16 mouse cellular contexts compared by ENCODE assay signal in the genomic region with DNA sequence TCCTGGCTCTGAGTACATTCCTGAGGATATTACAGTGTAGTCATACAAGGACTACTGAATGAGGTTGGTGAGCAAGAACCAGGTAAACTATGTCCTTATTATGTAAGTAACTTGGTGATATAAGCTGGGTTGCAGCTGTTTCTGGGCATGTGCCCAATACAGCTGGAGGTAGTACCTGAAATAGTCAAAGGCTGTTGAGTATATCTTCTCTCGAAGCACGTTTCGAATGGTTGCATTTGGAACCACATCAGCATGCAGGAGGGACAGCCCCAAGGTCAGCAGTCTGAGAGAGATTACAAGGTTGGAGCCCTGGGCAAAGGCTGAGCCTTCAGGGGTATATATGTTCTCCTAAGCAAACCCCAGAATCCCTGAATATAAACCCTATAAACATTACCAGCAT. TPM values are rescaled to one million over a fixed set of nuclear protein-coding genes. Genes with fewer than 3 reads are reported as not detected.
"Had no signal": no experiment of that assay in that cellular context is flagged by ENCODE, and none has a peak within 500 bp of the region (broad histone marks: within the 10 kb centered on the region; RNA-seq: fewer than 3 reads in every experiment).

No protein-coding gene starts in this region.

- H3K27ac ChIP-seq: liver, embryonic 15.5 days; lung, embryonic 15.5 days; macrophage; midbrain, embryonic 13.5 days; midbrain, embryonic 15.5 days; neural tube, embryonic 12.5 days had no signal

- DNase-seq: liver, postnatal 0 days; lung, adult 2 months; lung, postnatal 14 days; lung, postnatal 36 days; right cerebral cortex, postnatal 14 days; thymus, adult 18-20 months; thymus, postnatal 14 days; thymus, postnatal 36 days had no signal

- H3K27me3 ChIP-seq: liver, embryonic 15.5 days; lung, embryonic 15.5 days; megakaryocyte, embryonic 14.5 days; midbrain, embryonic 13.5 days; midbrain, embryonic 15.5 days; neural tube, embryonic 12.5 days had no signal

- H3K4me3 ChIP-seq: liver, embryonic 15.5 days; lung, embryonic 15.5 days; megakaryocyte, embryonic 14.5 days; midbrain, embryonic 13.5 days; midbrain, embryonic 15.5 days; neural tube, embryonic 12.5 days had no signal

RNA-seq across cellular contexts. Expression of gene Serpind1, which starts 30.4 kb away (rescaled TPM):
- total RNA-seq: megakaryocyte progenitor cell, adult 5-6 weeks had no signal
